Mouse (Mus musculus) bone marrow macrophage, adult 2 months (primary cell): Measurements from ENCODE around the gene Pxk. TPM values are rescaled to one million over a fixed set of nuclear protein-coding genes. Genes with fewer than 3 reads are reported as not detected.

Experiments
- H3K27ac ChIP-seq: 2 replicates; pipeline ENCODE4 v1.5.1; 2012; ENCODE audit warnings: low read depth, low read length; ENCODE audit not compliant: insufficient read depth
- H3K4me1 ChIP-seq: 2 replicates; pipeline ENCODE4 v1.6.1; 2012; ENCODE audit warnings: low read length; ENCODE audit not compliant: control insufficient read depth, insufficient read depth
- H3K4me3 ChIP-seq: 2 replicates; pipeline ENCODE4 v1.5.1; 2012; ENCODE audit warnings: mild to moderate bottlenecking, low read length, moderate library complexity; ENCODE audit not compliant: insufficient read depth
- CTCF ChIP-seq: IDR thresholded peaks from 2 replicates; pipeline ENCODE4 v1.5.1; 2012; ENCODE audit warnings: low read depth, mild to moderate bottlenecking, low read length, moderate library complexity
- POLR2A ChIP-seq: IDR thresholded peaks from 2 replicates; pipeline ENCODE4 v1.6.1; 2012; ENCODE audit warnings: mild to moderate bottlenecking, low read depth, low read length, borderline replicate concordance
- polyA plus RNA-seq: library from polyadenylated mRNA; stranded (reverse); fragments of >200 nt; gene quantifications from 2 replicates; pipeline ENCODE4 v1.2.4, GENCODE M21; 2012; ENCODE audit not compliant: missing spikeins, insufficient read depth, insufficient read length

Pxk gene
- polyA plus RNA-seq: 41.8 and 45.3 TPM in 2 replicates

DNA sequence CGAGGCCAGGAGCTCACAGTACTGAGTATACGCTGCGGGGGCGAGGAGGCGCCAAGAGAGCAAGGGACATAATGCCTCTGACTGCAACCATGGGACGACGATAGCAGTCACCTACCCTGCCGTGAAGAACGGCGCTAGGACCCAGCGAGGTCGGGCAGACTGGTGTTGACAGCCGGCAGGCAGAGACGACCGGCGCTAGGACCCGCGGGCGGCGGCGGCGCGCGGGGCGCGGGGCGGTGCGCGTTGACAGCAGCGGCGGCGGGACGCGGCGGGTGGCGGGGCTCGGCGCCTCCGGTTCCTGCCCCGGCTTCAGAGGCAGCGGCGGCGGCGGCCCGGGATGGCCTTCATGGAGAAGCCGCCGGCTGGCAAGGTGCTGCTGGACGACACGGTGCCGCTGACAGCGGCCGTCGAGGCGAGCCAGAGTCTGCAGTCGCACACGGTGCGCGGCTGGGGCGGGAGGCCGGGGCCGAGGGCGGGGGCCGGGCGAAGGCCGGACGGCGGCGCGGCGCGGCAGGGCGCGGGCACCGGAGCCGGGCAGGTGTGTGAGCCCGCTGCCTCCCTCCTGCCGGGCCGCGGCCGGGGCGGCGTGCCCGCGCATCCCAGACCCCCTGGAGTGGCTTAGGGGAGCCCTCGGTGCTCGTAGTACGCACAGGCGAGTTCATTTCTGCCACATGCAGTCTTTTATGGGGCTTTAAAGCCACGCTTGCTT lies at the start of gene Pxk:
Gene Pxk, plus strand, starts transcription at position 234 of the 709 bp plus-strand sequence.
- Histone ChIP-seq H3K4me1 (peaks cover 45% of the 10 kb centered on the region), H3K4me3 (peak within 1 kb of the TSS; percentile 76), H3K27ac (peak within 1 kb of the TSS; percentile 30; the same call in 1 of the 2 replicates)
- no peak for TF ChIP-seq POLR2A
- no peak for TF ChIP-seq CTCF

DNA sequence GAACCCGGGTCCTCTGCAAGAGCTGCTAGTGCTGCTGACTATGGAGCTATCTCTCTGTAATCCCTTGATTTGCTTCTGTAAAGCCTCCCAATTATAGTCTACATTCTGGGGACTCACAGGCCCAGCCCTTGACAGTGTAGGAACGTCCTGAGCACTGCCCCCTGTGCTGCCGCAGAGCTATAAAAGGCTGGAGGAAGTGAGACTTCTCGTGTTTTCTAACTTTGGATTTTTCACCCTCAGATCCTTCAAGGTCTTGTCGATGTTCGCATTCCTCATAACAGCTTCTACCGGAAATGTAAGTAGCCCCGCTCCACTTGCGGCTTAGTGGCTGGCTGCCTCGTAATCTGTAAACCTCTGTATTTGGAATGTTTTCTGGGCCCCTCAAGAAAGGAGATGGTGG lies 48.7 kb upstream of the Pxk start:
- no peak overlapping the region for H3K27ac ChIP-seq
- peaks cover 9% of the 10 kb centered on the region for H3K4me1 ChIP-seq
- no peak overlapping the region for H3K4me3 ChIP-seq
- no peak for TF ChIP-seq CTCF

DNA sequence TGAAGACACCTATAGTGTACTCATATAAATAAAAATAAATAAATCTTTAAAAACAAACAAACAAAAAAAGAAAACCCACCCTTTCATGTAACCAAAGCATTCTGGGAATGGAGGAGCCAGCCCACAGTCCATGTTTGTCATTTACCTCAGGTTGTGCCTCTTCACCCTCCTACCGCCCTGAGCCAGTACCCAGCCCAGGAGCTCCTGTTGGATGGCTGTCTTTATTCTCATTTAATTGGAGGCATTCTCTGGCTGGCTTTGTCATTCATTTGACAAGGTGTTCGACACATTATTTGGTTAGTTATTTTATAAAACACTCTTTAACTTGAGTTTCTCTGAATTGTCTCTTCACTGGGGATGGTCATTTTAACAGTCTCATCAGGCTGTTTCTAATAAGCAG lies 46.1 kb upstream of the Pxk start:
- no peak overlapping the region for H3K27ac ChIP-seq
- no peak overlapping the region for H3K4me3 ChIP-seq
- TF ChIP-seq CTCF (no peak), POLR2A (no peak)
- peaks cover 9% of the 10 kb centered on the region for H3K4me1 ChIP-seq

DNA sequence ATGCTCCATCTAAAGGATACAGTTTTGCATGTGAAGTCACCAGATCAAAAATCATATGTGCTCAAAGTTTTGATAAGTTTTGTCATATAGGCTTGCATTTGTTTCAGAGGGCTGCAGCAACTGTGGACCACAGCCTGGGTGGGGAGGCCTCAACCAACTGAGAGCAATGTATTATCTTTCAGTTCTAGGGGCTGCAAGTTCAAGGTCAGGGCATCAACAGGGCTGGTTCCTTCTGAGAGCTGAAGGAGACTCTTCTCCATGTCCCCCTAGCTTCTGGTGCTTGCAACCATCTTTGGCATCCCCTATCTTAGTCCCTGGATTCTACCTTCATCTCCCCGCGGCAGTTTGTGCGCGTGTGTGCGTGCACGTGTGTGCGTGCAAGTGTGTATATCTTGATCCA lies 45.4 kb upstream of the Pxk start:
- no peak overlapping the region for H3K4me3 ChIP-seq
- no peak overlapping the region for H3K27ac ChIP-seq
- peaks cover 9% of the 10 kb centered on the region for H3K4me1 ChIP-seq
- TF ChIP-seq CTCF: no peak
- TF ChIP-seq POLR2A: no peak

DNA sequence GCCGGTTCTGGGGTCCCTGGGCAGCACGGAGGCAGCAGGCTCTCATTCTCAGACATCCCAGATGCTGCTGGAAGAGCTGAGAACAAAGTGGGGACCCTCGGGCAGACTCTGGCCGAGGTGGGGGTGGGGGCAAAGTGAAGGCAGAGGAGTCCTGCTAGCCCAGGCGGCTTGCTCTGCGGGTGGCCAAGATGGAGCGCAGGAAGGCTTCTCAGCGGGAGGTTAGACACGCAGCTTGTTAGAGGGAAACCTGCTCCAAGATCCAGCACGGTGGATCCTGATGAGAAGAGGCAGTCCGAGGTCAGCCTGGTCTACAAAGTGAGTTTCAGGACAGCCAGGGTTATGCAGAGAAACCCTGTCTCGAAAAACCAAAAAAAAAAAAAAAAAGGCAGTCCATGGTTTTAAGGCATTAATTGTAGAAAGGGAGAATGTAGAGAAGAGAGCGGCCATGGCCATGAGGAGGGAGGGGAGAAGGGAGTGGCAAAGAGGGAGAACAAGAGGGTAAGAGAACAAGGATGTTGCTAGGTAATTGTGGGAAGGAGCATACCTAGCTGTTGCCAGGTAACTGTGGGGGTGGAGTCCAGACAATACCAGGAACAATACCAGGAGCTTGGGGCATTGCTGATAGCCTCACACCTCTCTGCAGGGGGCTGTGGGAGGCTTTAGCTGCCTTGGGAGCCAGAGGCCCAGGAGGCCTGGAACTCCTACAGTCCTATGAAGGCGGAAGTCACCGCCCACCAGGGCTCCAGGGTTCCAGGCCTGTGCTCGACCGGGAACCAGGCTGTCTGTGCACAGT lies 43.5 kb upstream of the Pxk start:
- TF ChIP-seq CTCF (no peak), POLR2A (no peak)
- no peak overlapping the region for H3K4me3 ChIP-seq
- no peak overlapping the region for H3K27ac ChIP-seq
- H3K4me1 ChIP-seq: peaks cover 6% of the 10 kb centered on the region

DNA sequence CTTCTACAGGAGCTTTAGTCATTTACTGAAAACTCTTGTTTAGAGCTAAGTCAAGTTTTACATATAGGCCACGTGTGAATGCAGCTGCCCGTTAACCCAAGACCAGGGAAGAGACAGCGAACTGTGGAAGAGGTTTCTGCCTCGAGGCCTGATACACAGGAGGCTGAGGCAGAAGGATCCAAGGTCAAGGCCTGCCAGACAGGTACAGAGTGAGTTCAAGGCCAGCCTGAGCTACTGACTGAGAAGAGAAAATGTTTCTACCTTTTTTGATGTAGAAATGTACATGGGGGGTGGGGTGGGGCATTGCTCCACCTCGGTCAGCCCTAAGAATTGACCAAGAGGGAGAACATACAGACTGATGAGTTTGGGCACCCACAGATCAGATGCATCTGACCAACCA lies 41.9 kb upstream of the Pxk start:
- no peak for TF ChIP-seq CTCF
- no peak for TF ChIP-seq POLR2A
- Histone ChIP-seq H3K27ac (no peak overlapping the region), H3K4me1 (no peaks in the 10 kb centered on the region), H3K4me3 (no peak overlapping the region)

DNA sequence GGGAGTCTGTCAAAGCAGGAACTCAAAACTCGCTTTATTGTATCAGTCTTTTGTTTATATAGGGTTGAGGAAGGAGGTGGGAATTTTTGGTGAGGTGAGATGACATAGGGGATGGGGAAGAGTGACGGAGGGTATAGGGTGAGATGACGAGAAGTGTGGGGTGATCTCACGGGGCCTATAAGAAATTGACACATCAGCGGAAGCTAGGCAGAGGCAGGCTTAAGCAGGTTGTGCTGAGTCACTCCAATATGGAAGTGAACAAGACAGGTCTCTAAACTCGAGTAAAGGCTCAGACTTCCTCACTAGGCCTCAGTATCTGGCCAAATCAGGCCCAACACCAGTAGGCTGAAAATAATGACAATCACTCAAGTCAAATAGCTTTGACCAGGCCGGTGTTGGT lies 38.1 kb upstream of the Pxk start:
- peaks cover 7% of the 10 kb centered on the region for H3K4me1 ChIP-seq
- no peak overlapping the region for H3K4me3 ChIP-seq
- no peak for TF ChIP-seq POLR2A
- TF ChIP-seq CTCF: no peak
- no peak overlapping the region for H3K27ac ChIP-seq

DNA sequence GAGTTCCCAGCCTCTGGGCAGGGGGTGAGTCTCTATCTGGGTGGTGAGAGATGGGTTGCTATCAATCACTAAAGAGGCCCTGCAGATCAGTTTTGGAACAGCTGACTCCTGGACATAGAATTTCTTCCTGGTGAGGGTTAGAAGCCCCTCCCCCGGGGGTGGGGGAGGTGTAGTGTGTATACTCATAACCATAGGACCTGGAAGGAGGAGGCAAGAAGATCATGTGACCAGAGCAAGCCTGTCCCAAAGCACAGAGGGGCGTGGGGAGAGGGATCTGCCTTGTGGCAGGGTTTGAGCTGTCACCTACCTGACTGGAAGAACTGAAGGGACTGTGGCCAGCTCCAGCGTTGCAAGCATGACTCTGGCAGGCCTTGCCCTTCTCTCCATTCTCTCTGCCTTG lies 35.9 kb upstream of the Pxk start:
- Histone ChIP-seq H3K4me1 (peaks cover 7% of the 10 kb centered on the region), H3K27ac (no peak overlapping the region), H3K4me3 (no peak overlapping the region)
- no peak for TF ChIP-seq CTCF

DNA sequence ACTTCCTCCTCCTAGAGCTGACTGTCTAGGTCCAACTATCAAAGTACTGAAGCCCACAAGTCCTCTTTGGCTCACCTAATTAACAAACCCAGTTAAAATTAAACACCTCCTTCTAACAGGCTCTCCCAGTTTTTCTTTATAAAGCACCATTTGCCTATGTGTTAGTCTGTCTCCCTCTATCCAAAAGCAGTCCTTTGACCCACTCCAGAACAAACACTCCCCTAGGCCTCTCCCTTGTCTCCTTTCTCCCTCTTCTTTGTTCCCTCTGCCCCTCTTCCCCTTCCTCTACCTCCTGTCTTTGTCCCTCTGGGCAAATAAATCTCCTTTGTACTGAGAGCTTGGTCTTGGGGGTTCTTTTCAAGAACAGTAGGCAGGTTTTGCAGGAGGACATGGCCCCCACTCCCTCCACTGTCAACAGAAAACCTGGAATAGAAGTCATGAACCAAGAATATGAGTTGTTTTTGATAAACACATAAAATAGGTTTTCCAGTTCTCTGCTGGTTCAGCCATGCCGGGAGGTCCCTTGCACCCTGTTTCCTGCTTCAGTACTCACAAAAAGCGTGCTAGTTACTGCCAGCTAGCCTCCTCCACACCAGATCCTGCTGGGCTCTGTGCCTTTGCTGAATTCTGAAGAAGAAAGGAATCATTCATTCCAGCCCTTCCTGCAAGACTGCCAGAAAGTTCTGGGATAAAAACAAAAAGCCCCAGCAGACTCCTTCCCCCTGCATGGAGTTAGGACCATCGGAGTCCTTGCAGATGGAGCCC lies 35.3 kb upstream of the Pxk start:
- TF ChIP-seq CTCF: no peak
- TF ChIP-seq POLR2A: no peak
- Histone ChIP-seq H3K4me1 (peaks cover 7% of the 10 kb centered on the region), H3K4me3 (no peak overlapping the region), H3K27ac (no peak overlapping the region)
